Mouse (Mus musculus): ENCODE measurements around the gene Eif2a.

DNA sequence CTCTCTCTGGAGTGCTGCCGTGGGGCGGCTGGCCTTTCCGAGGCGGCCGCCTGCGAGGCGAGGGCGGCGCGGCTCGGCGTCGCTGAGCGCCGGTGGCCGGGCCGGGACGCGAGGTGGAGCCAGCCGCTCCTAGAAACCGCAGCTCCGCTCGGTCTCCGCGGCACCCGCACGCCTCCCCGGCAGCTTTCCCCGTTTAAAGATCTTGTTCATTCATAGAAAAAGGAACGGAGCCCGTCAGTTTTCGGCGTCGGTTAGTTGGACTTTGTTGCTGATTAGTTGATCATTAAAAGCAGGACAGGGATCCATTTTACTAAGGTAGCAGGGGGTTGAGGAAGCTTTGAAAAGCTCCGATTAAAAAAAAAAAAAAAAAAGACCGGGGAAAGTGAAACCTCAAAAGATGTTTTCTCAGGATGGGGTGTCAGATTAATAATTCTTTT lies 51.5 kb downstream of the Eif2a start:
- TF ChIP-seq CTCF (IDR thresholded peaks at IDR 0.05; ENCODE audit: extremely low read depth, insufficient read depth, insufficient read length, insufficient replicate concordance) (no peak), POLR2A (IDR thresholded peaks at IDR 0.05; ENCODE audit: low read depth, low read length) (no peak)
